Mouse (Mus musculus) ES-Bruce4 (cell line): ENCODE measurements around the gene Lhfpl5.

Experiments used
- CTCF ChIP-seq: IDR thresholded peaks from one replicate; pipeline ENCODE4 v1.8.1; 2011; ENCODE audit warnings: low read depth, low read length
- POLR2A ChIP-seq: IDR thresholded peaks from one replicate; pipeline ENCODE4 v1.8.1; 2011; ENCODE audit warnings: low read length; ENCODE audit not compliant: insufficient read depth

DNA sequence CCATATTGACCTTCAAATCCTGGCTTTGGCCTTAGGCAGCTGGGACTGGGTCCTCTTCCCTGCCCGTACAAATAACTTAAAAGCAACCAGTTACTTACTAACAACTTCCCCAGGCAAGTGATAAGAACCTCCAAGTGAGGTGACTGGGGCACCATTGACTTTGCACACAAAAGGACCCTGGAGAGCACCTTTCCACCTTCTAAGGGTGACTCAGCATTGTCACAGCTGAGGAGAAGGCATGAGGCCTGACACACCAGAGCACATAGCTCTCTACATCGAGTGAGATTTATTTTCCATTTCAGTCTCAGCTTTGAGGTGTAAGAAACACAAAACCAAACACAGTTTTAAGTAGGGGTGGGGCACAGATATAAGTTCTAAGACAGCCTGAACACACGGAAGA, 15.2 kb downstream of the Lhfpl5 start:
- no peak for TF ChIP-seq CTCF
- no peak for TF ChIP-seq POLR2A
